Mouse (Mus musculus): ENCODE measurements around the gene Tmed5. TPM values are rescaled to one million over a fixed set of nuclear protein-coding genes. Genes with fewer than 3 reads are reported as not detected.

The Tmed5 gene
- total RNA-seq, 2 experiments from 2014 or later, result 18.7 to 21.3 TPM

Other genes starting within 250 kb of the Tmed5 start
- 10 to 100 TPM; 60.8 to 65.1 TPM for gene Rpl5, start 232.1 kb downstream of the Tmed5 start, total RNA-seq (2021)
- gene Fam69a, start 145.5 kb downstream of the Tmed5 start, total RNA-seq (2021), result 10 to 100 TPM; 51.1 to 65.5 TPM
- gene Mtf2, start 66.9 kb downstream of the Tmed5 start, total RNA-seq (2021), result 10 to 100 TPM; 17.8 to 23.6 TPM
- gene Ccdc18, start 255 bp upstream of the Tmed5 start, total RNA-seq (2021), result 1 to 10 TPM in 1 of 2 experiments, under 1 TPM in 1; 0.92 to 1.4 TPM
- 10 to 100 TPM; 21.5 to 23.2 TPM for gene Dr1, start 136.3 kb upstream of the Tmed5 start, total RNA-seq (2021)
- gene Pigg, start 180.0 kb upstream of the Tmed5 start, total RNA-seq (2021), result 1 to 10 TPM; 3.2 to 4.5 TPM
- under 1 TPM; 0.36 to 0.42 TPM for gene Gm42517, start 235.3 kb upstream of the Tmed5 start, total RNA-seq (2021)